ENCODE assay signal across 8 mouse cellular contexts in the genomic region with DNA sequence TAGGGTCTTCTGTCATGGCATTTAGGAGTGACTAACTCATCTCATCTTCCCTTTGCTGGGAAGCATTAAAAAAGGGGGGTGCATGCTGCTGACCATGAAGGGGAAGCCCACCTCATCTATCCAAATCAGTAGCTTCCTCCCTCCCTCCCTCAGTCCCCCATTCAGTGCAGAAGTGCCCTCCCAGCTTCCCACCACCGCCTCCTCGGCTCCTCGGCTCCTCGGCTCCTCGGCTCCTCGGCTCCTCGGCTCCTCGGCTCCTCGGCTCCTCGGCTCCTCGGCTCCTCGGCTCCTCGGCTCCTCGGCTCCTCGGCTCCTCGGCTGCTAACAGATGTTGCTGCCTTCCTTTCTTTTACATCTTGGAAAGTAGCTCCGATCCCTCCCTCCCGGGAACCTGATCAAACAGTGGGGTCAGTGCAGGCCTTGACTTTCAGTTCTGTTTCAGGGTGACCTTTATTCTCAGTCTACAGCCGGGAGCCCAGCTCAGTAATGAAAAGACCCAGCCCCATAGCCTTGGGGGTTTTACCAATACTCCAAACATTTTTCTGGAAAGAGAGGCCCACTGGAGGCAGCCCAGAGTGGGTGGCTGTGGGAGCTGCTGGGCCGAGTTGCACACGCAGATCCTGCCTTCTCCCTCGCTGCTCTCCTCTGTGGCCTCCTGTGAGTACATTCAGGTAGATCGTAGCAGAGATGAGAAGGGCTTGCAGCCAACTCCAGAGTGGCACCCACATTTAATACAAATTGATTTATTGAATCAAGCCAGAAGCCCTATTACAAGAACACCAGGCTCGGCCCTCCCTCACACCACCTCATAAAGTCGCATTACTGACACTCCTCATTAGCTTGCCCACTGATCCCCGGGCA.
DNase-seq lines count a peak whose midpoint lies in the region; ATAC-seq and TF ChIP-seq lines count a peak whose summit lies in the region.

No protein-coding gene starts in this region.

- H3K4me1 ChIP-seq in kidney, adult 2 months (ENCODE audit: control insufficient read depth, insufficient read depth, low read length) = peaks cover 31% of the 10 kb centered on the region
- peaks cover 66% of the 10 kb centered on the region for H3K4me1 ChIP-seq in forebrain, embryonic 12.5 days
- peaks cover 92% of the 10 kb centered on the region for H3K4me1 ChIP-seq in limb, embryonic 13.5 days
- H3K4me1 ChIP-seq in neural tube, embryonic 11.5 days (ENCODE audit: control insufficient read depth, insufficient read depth, low read length) = peaks cover 46% of the 10 kb centered on the region

- peak overlapping the region; percentile 73; the same call in 1 of the 2 replicates for H3K27ac ChIP-seq in kidney, adult 2 months (ENCODE audit: insufficient read depth, low read depth, low read length)
- H3K27ac ChIP-seq in forebrain, embryonic 12.5 days = peak overlapping the region; percentile 96
- H3K27ac ChIP-seq in limb, embryonic 13.5 days = peak overlapping the region; percentile 98
- H3K27ac ChIP-seq in neural tube, embryonic 11.5 days (ENCODE audit: low read depth, low read length) = peak overlapping the region; percentile 95

- TF ChIP-seq POLR2A in kidney, adult 2 months (IDR thresholded peaks at IDR 0.05; ENCODE audit: low read depth, low read length) = no peak

- no peaks in the 10 kb centered on the region for H3K9me3 ChIP-seq in forebrain, embryonic 12.5 days
- H3K9me3 ChIP-seq in limb, embryonic 13.5 days = no peaks in the 10 kb centered on the region
- no peaks in the 10 kb centered on the region for H3K9me3 ChIP-seq in neural tube, embryonic 11.5 days (ENCODE audit: control insufficient read depth, low read length)

- H3K27me3 ChIP-seq in kidney, adult 2 months (replicated peaks; ENCODE audit: control insufficient read depth, insufficient read depth, low read length) = no peaks in the 10 kb centered on the region
- H3K27me3 ChIP-seq in forebrain, embryonic 12.5 days = no peaks in the 10 kb centered on the region
- no peaks in the 10 kb centered on the region for H3K27me3 ChIP-seq in limb, embryonic 13.5 days
- H3K27me3 ChIP-seq in neural tube, embryonic 11.5 days (ENCODE audit: control insufficient read depth, insufficient read depth, low read length) = no peaks in the 10 kb centered on the region

- peak; percentile 39 for DNase-seq in kidney, adult 2 months
- DNase-seq in kidney, adult 9 months = no peak
- DNase-seq in heart, postnatal 36 days = peak; percentile 48 to 53
- DNase-seq in neural tube, embryonic 11.5 days (ENCODE audit: low spot score) = peak; percentile 77
- no peak for DNase-seq in thymus, adult 18-20 months

- TF ChIP-seq CTCF in kidney, adult 2 months (conservative IDR thresholded peaks at IDR 0.05; ENCODE audit: insufficient read depth, insufficient read length, low read depth, low read length) = no peak

- no peaks in the 10 kb centered on the region for H3K36me3 ChIP-seq in kidney, adult 2 months (ENCODE audit: control insufficient read depth, insufficient read depth, low read length)
- H3K36me3 ChIP-seq in forebrain, embryonic 12.5 days (replicated peaks) = no peaks in the 10 kb centered on the region
- H3K36me3 ChIP-seq in limb, embryonic 13.5 days = no peaks in the 10 kb centered on the region
- no peaks in the 10 kb centered on the region for H3K36me3 ChIP-seq in neural tube, embryonic 11.5 days (ENCODE audit: control insufficient read depth, insufficient read depth, low read length)

- H3K4me3 ChIP-seq in kidney, adult 2 months (ENCODE audit: insufficient read depth, low read depth, low read length) = no peak overlapping the region
- peak overlapping the region; percentile 20 for H3K4me3 ChIP-seq in forebrain, embryonic 12.5 days (replicated peaks)
- H3K4me3 ChIP-seq in limb, embryonic 13.5 days = peak overlapping the region; percentile 24
- 0 out of 2 replicates have a peak overlapping the region, but pooled peaks have one; percentile 10 for H3K4me3 ChIP-seq in neural tube, embryonic 11.5 days (ENCODE audit: low read depth, low read length)

- peak overlapping the region; percentile 50 for H3K4me2 ChIP-seq in forebrain, embryonic 12.5 days
- peak overlapping the region; percentile 59 for H3K4me2 ChIP-seq in limb, embryonic 13.5 days (replicated peaks)
- H3K4me2 ChIP-seq in neural tube, embryonic 11.5 days (ENCODE audit: low read depth) = peak overlapping the region; percentile 38

- intact Hi-C loops in heart, postnatal 36 days (cut with DNase I) = loop anchor here (2.0 kb wide), 1 partner anchor 71 kb away; no protein-coding TSS in a partner anchor

- peak overlapping the region; percentile 47; the same call in 1 of the 2 replicates for H3K9ac ChIP-seq in forebrain, embryonic 12.5 days
- peak overlapping the region; percentile 63 for H3K9ac ChIP-seq in limb, embryonic 13.5 days
- peak overlapping the region; percentile 58 for H3K9ac ChIP-seq in neural tube, embryonic 11.5 days (ENCODE audit: low read length)

- 37% methylated on average over 26 of the region's 26 CpGs for WGBS in kidney, adult 2 months
- WGBS in forebrain, embryonic 12.5 days = 2% methylated on average over 26 of the region's 26 CpGs
- 1% methylated on average over 26 of the region's 26 CpGs for WGBS in limb, embryonic 13.5 days
- 4% methylated on average over 26 of the region's 26 CpGs for WGBS in neural tube, embryonic 11.5 days

- ATAC-seq in cerebellum, adult (ENCODE audit: insufficient number of reproducible peaks, low FRiP score, low TSS enrichment) = peak; percentile 46
- peak; percentile 44 for ATAC-seq in forebrain, embryonic 12.5 days (ENCODE audit: low FRiP score)
- peak; percentile 52 for ATAC-seq in limb, embryonic 13.5 days (ENCODE audit: low FRiP score, low read depth)
- ATAC-seq in neural tube, embryonic 11.5 days (ENCODE audit: insufficient read depth, low FRiP score, low TSS enrichment) = peak; percentile 21; the same call in 1 of the 2 replicates

Comparison
In these comparisons a context has a peak if more than half of its experiments do, and no peak if none do; other contexts are left out.
1. DNase-seq: peak in kidney, adult 2 months (single experiment), heart, postnatal 36 days (2 of 2) and neural tube, embryonic 11.5 days (single experiment); none in kidney, adult 9 months (single experiment) and thymus, adult 18-20 months (0 of 2).
2. Peak in every context shown above with its lines, with median percentiles within 50 percentile points of each other: H3K27ac ChIP-seq, ATAC-seq, H3K4me2 ChIP-seq and H3K9ac ChIP-seq.